26 mouse cellular contexts compared by ENCODE assay signal in genomic region chr14:54150221-54150620, GRCm38 (mm10).
DNase-seq lines count a peak whose midpoint lies in the region; ATAC-seq and TF ChIP-seq lines count a peak whose summit lies in the region.
"Had no signal": no experiment of that assay in that cellular context is flagged by ENCODE, and none has a peak within 500 bp of the region (broad histone marks: within the 10 kb centered on the region; RNA-seq: fewer than 3 reads in every experiment).

No protein-coding gene starts in this region.

- H3K4me1 ChIP-seq in midbrain, embryonic 11.5 days (ENCODE audit: control insufficient read depth, insufficient read depth, low read length) = peaks cover 8% of the 10 kb centered on the region
- peaks cover 15% of the 10 kb centered on the region for H3K4me1 ChIP-seq in midbrain, embryonic 16.5 days (ENCODE audit: control insufficient read depth, insufficient read depth, low read length)
- H3K4me1 ChIP-seq in ES-E14 (ENCODE audit: control insufficient read depth in 2 of 2, insufficient read depth in 2 of 2, low read length in 2 of 2, poor library complexity in 1 of 2) = no peaks in the 10 kb centered on the region; a peak in 1 of 4 replicates
- H3K4me1 ChIP-seq: embryonic facial prominence, embryonic 13.5 days; embryonic facial prominence, embryonic 15.5 days had no signal

- DNase-seq in midbrain, embryonic 11.5 days (ENCODE audit: low spot score, missing footprints) = peak; percentile 60
- DNase-seq in ES-CJ7 (ENCODE audit: low read depth, low spot score) = peak; percentile 14
- DNase-seq in ES-E14 (ENCODE audit: low read depth, low spot score) = peak; percentile 12
- DNase-seq: adrenal gland, adult 2 months; adrenal gland, postnatal 10 days; adrenal gland, postnatal 25 days; cerebellum, adult 11 months; cerebellum, adult 18-20 months; cerebellum, adult 8-10 months; cerebellum, adult 9-11 months; cerebellum, postnatal 14 days; cerebellum, postnatal 36 days; embryo, embryonic 11 days had no signal

- no peak overlapping the region for H3K9ac ChIP-seq in midbrain, embryonic 11.5 days (ENCODE audit: low read length)
- H3K9ac ChIP-seq in midbrain, embryonic 16.5 days (ENCODE audit: low read depth, low read length) = no peak overlapping the region
- H3K9ac ChIP-seq in ES-E14 (ENCODE audit: insufficient read depth, low read depth, low read length, poor library complexity, severe bottlenecking) = no peak overlapping the region
- H3K9ac ChIP-seq: embryonic facial prominence, embryonic 13.5 days; embryonic facial prominence, embryonic 15.5 days; forebrain, embryonic 12.5 days had no signal

- H3K36me3 ChIP-seq in midbrain, embryonic 11.5 days (ENCODE audit: control insufficient read depth, insufficient read depth, low read length) = no peaks in the 10 kb centered on the region
- H3K36me3 ChIP-seq in midbrain, embryonic 16.5 days (ENCODE audit: control insufficient read depth, insufficient read depth, low read length) = no peaks in the 10 kb centered on the region
- no peaks in the 10 kb centered on the region for H3K36me3 ChIP-seq in ES-E14 (ENCODE audit: control insufficient read depth, insufficient read depth, low read length, poor library complexity, severe bottlenecking)
- H3K36me3 ChIP-seq: embryonic facial prominence, embryonic 13.5 days; embryonic facial prominence, embryonic 15.5 days; forebrain, embryonic 10.5 days; forebrain, embryonic 12.5 days; G1E had no signal

- no peaks in the 10 kb centered on the region for H3K9me3 ChIP-seq in midbrain, embryonic 11.5 days (ENCODE audit: control insufficient read depth, low read length)
- no peaks in the 10 kb centered on the region for H3K9me3 ChIP-seq in midbrain, embryonic 16.5 days (replicated peaks; ENCODE audit: control insufficient read depth, low read length, poor library complexity, severe bottlenecking)
- H3K9me3 ChIP-seq in ES-E14 (ENCODE audit: control insufficient read depth, insufficient read depth, low read depth, low read length) = no peaks in the 10 kb centered on the region
- H3K9me3 ChIP-seq: embryonic facial prominence, embryonic 13.5 days; embryonic facial prominence, embryonic 15.5 days; forebrain, embryonic 10.5 days; forebrain, embryonic 12.5 days; G1E had no signal

- no peak overlapping the region for H3K27ac ChIP-seq in midbrain, embryonic 11.5 days (ENCODE audit: low read depth, low read length)
- no peak overlapping the region for H3K27ac ChIP-seq in midbrain, embryonic 16.5 days (ENCODE audit: low read length)
- H3K27ac ChIP-seq in ES-E14 (ENCODE audit: insufficient read depth, low read depth, low read length, poor library complexity, severe bottlenecking) = no peak overlapping the region
- H3K27ac ChIP-seq: embryonic facial prominence, embryonic 13.5 days; embryonic facial prominence, embryonic 15.5 days; forebrain, embryonic 10.5 days; forebrain, embryonic 12.5 days had no signal

- H3K4me2 ChIP-seq in midbrain, embryonic 11.5 days = no peak overlapping the region
- H3K4me2 ChIP-seq in midbrain, embryonic 16.5 days (ENCODE audit: low read length) = no peak overlapping the region
- H3K4me2 ChIP-seq: embryonic facial prominence, embryonic 13.5 days; embryonic facial prominence, embryonic 15.5 days; forebrain, embryonic 12.5 days had no signal

- in situ Hi-C loops in ES-E14 (cut with MboI; ENCODE audit: low sequenced_read_pairs in 2 of 2, unreplicated experiment in 2 of 2) = loop anchor here in 1 of 2 experiments (25.0 kb wide), 1 partner anchor 263 kb away; no protein-coding TSS in a partner anchor

- H3K4me3 ChIP-seq in midbrain, embryonic 11.5 days (ENCODE audit: low read depth, low read length) = no peak overlapping the region
- no peak overlapping the region for H3K4me3 ChIP-seq in midbrain, embryonic 16.5 days (ENCODE audit: low read depth, low read length)
- H3K4me3 ChIP-seq in ES-E14 (ENCODE audit: insufficient read depth in 1 of 2, low read depth in 1 of 2, low read length in 2 of 2, poor library complexity in 1 of 2, severe bottlenecking in 1 of 2) = no peak overlapping the region
- H3K4me3 ChIP-seq: embryonic facial prominence, embryonic 13.5 days; embryonic facial prominence, embryonic 15.5 days; erythroblast, embryonic 14.5 days; forebrain, embryonic 10.5 days; forebrain, embryonic 12.5 days had no signal

- WGBS in midbrain, embryonic 11.5 days = 84% methylated on average over 5 of the region's 5 CpGs
- 96% methylated on average over 5 of the region's 5 CpGs for WGBS in midbrain, embryonic 16.5 days

- ATAC-seq in midbrain, embryonic 11.5 days (ENCODE audit: low FRiP score) = no peak
- ATAC-seq in midbrain, embryonic 16.5 days = no peak
- no peak for ATAC-seq in megakaryocyte progenitor cell, adult 5-6 weeks (replicated peaks; ENCODE audit: poor library complexity)
- no peak for ATAC-seq in CD4-positive, CD25-positive, alpha-beta regulatory T cell, adult 4 months
- ATAC-seq: forebrain, embryonic 14.5 days; forebrain, embryonic 16.5 days; Patski had no signal

- H3K27me3 ChIP-seq in midbrain, embryonic 11.5 days (ENCODE audit: control insufficient read depth, insufficient read depth, low read length) = no peaks in the 10 kb centered on the region
- H3K27me3 ChIP-seq in midbrain, embryonic 16.5 days (ENCODE audit: control insufficient read depth, insufficient read depth, low read depth, low read length) = no peaks in the 10 kb centered on the region
- H3K27me3 ChIP-seq: CH12.LX; embryonic facial prominence, embryonic 13.5 days; embryonic facial prominence, embryonic 15.5 days; Patski had no signal

TF ChIP-seq in ES-E14, 5 proteins besides CTCF, POLR2A, EP300 and RAD21:
- TF ChIP-seq ZNF384 (IDR thresholded peaks at IDR 0.05; ENCODE audit: low read depth, low read length) (no peak), MAFK (IDR thresholded peaks at IDR 0.05; ENCODE audit: insufficient read depth, low read depth, low read length) (no peak), HCFC1 (IDR thresholded peaks at IDR 0.05; ENCODE audit: borderline replicate concordance, insufficient read depth, low read length) (no peak), CHD2 (IDR thresholded peaks at IDR 0.05; ENCODE audit: low read depth, low read length) (no peak), ZC3H11A (IDR thresholded peaks at IDR 0.05; ENCODE audit: borderline replicate concordance, low read depth, low read length) (no peak)
